Mouse (Mus musculus): ENCODE measurements around the gene Misp.

The Misp gene

GRCm38 (mm10) chr10:79821731-79822130 is 942 bp downstream of the Misp start:
- in situ Hi-C loops (cut with MboI, MseI) = no loop called here

DNA sequence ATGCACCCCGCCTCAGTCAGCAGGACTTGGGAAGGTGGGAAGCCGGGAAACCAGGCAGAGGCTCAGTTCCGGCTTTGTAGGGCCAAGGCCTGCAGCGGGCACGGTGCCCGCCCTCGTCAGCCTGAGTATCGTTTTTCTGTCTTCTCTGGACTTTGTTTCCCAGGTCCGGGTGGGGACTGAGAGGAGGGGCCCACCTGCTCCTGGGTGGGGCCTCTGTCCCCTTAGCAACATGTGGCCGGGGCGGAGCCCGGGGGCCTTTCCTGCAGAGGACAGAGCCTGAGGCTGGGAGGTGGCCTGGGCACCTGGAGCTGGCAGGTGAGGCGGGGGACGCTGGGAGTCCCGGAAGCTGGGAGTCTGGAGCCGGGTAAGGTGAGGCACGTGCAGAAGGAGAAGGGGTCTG is 1.6 kb downstream of the Misp start:
- in situ Hi-C loops (cut with MboI, MseI) = no loop called here

DNA sequence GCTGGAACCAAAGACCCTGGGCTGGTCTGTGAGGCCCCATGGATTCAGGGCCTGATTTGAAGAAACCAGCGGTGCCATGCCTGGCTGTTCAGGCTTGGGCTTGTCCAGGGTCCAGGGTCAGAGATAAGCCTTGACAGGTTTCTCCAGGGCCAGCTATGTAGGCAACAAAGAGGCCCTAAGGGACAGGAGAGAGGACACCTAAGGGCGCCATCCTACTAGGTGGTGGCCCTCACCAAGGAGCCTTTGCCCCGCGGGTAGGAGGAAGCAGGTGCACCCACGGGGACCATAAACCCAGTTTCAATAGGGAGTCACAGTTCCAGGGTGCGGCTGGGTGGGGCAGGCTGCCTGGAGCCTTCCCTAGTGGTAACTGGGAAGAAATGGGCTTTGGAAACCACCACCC is 2.2 kb downstream of the Misp start:
- in situ Hi-C loops (cut with MboI, MseI) = no loop called here

GRCm38 (mm10) chr10:79824413-79824812 is 3.6 kb downstream of the Misp start:
- in situ Hi-C loops (cut with MboI, MseI) = no loop called here

GRCm38 (mm10) chr10:79831583-79831982 is 10.8 kb downstream of the Misp start:
- in situ Hi-C loops (cut with MboI, MseI) = no loop called here

DNA sequence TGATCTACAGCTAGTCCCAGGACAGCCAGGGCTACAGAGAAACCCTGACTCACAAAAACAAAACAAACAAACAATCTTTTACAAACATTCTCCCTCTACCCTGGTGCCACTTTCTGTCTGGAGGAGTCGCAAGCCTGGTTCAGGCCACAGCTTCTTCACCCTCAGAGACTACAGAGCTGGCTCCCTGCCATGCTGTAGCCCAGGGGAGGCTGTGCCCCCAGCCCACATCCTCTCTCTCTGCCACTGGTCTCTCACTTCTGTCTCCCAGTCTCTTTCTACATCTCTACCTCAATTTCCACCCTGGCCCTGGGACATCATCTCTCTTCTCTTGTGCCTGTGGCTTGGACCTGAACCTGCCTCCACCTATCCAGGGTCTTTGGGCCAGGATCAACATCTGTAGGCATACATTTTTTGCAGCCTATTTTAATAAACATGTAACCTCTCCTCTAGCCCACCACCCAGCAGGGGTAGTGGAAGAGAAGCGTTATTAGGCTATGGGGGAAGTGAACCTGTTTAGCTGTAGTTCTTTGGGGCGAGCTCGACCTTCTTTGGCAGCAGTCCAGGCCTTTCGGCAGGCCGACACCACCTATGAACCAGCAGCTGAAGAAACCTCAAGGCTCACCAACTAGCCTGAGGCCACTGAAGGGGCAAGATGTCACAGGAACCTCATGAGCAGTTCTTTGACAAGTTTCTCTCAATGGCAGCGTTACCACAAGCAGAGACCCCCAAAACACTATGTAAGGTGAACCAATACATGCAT is 11.4 kb downstream of the Misp start:
- in situ Hi-C loops (cut with MboI, MseI) = no loop called here

DNA sequence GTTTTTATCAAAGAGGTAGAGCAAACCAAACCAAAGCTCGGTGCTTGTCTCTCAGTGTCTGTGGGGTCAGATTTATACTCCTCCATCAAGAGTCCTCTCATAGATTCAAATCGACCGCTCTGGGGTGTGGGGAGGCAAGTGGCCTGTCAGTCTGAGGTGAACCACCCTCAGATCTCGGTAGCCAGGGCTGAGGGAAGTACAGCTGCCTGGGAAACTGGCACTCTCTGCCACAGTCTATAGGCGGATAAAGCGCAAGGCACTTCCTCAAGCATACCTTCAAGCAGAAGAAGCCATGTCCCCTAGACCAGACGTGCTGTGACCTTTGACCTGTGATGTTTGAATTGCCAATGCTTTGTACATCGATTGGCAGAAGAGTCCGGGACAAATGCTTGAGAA is 12.0 kb downstream of the Misp start:
- in situ Hi-C loops (cut with MboI, MseI) = no loop called here

GRCm38 (mm10) chr10:79834769-79835398 is 14.1 kb downstream of the Misp start:
- in situ Hi-C loops (cut with MboI, MseI) = no loop called here

DNA sequence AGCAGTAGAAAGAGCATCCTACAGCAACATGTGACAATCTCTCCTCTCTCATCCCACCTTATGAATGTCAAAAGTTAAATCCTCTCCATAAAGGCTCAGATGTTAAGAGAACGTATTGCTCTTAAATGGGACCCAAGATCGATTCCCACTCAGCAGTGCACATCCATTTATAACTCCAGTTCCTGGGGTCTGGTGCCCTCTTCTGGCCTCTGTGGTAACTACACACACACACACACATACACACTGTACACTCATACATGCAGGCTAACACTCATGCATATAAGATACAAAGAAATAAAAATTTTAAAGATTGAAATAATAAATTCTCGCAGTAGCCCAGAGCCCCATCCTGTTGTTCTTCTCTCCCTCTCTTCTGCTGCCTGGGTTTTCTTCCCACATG is 16.1 kb downstream of the Misp start:
- in situ Hi-C loops (cut with MboI, MseI) = no loop called here

DNA sequence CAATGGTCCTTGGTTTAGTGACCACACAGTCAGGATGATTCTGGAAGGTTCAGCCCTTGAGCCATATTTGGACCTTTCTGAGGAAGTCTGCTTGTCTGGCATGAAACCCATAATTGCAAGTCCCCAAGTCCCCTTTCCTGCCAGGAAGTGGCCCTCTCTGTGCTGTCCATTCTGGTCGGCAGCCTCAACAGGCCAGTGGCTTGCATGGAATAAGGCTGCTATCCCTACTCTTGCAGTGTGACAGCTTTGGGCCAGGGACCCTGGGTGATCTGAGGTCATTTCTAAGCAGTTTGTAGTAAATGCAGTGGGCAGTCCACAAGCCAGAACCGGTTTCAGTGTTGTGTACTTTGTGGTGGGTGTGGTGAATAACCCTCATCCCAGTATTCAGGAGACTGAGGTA is 17.4 kb downstream of the Misp start:
- in situ Hi-C loops (cut with MboI, MseI) = no loop called here

- in situ Hi-C loops (cut with MboI, MseI) = no loop called here
Observed at GRCm38 (mm10) chr10:79840091-79840490, 19.3 kb downstream of the Misp start.

- in situ Hi-C loops (cut with MboI, MseI) = no loop called here
Observed at GRCm38 (mm10) chr10:79840644-79841551, 20.1 kb downstream of the Misp start.

GRCm38 (mm10) chr10:79842322-79842721 is 21.5 kb downstream of the Misp start:
- in situ Hi-C loops (cut with MboI, MseI) = no loop called here

DNA sequence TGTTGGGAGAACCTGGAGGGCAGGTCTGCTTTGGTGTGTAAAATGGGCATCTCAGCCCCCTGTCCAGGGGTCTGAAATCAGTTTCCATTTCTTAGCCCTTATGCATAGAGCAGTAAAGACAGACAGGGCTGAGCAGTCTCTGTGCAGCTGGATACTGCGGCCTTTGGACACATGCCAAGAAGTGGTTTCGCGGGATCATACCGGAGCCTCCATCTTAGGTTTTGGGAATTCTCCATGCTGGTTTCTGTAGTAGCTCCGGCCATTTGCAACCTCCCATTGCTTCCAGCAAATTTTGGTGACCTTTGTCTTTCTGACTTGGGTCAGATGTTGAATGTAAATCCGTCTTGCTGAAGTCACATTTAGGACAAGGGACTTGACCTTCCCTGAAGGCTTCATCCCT is 22.7 kb downstream of the Misp start:
- in situ Hi-C loops (cut with MboI, MseI) = no loop called here

GRCm38 (mm10) chr10:79846553-79846952 is 25.8 kb downstream of the Misp start:
- in situ Hi-C loops (cut with MboI, MseI) = no loop called here

DNA sequence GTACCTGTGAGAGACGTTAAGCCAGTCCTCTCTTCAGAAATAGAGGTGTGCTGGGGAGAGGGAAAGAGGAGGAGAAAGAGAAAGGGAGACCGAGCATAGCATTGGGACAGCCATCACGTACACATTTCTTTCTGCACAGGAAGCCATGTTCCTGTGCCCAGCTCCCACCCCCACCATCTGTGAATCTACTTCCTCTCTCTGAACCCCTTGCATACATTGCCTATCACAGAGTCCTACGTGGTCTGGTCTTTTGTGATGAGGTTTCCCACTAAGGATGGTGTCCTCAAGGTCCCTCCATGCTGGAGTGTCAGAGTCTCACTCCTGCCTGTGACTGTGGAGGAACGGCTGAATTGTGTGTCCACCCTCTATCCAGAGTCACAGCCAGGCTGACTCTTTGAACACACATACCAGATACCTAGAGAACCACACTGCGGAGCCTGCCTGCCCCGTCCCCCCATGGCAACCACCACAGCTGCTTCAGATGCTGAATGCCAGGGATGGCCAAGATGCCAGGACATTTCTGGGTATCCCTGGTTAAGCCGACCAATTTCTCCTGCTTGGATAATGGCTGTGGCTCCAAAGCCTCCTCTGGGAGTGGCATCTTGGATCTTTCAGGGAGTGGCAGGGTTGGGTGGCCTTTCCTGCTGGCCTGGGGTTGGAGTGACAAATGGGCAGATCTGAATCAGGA is 29.3 kb downstream of the Misp start:
- in situ Hi-C loops (cut with MboI, MseI) = no loop called here

- in situ Hi-C loops (cut with MboI, MseI) = no loop called here
Observed at GRCm38 (mm10) chr10:79851653-79852052, 30.9 kb downstream of the Misp start.

DNA sequence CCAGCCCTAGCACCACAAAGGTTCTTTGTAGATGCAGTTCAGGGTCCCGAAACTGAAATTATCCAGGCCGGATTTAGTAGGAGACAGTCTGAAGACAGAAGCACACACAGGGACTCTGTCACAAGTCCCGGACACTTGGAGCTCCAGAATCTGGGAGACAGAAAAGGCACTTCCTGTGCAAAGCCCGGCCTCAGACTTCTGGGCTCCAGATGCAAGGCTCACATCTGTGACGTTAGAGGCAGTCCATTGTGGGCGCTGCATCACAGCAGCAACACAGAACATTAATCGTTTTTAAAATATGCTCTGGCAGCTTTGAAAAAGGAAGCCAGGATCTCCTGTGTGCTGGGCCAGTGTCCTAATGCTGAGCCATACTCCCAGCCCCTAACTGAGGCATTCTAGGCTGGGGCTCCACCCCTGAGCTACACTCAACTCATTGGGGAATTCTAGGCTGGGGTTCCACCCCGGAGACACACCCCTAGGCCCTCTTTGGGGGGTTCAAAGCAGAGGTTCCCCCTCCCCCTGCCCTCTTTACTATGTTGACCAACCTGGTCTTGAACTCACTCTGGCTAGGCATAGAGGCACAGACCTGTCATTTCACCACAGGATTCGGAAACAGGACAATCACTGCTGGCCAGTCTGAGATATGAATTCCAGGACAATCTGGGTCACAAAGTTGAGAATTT is 31.5 kb downstream of the Misp start:
- in situ Hi-C loops (cut with MboI, MseI) = no loop called here

- in situ Hi-C loops (cut with MboI, MseI) = no loop called here
Observed at GRCm38 (mm10) chr10:79852827-79853226, 32.0 kb downstream of the Misp start.

- in situ Hi-C loops (cut with MboI, MseI) = no loop called here
Observed at GRCm38 (mm10) chr10:79853392-79853791, 32.6 kb downstream of the Misp start.
